Mouse (Mus musculus) lung, postnatal 0 days (tissue): ENCODE data around the gene Cdkn2b.

Experiments
- CTCF ChIP-seq: IDR thresholded peaks from 2 replicates; pipeline ENCODE4 v1.5.1; 2016; ENCODE audit warnings: antibody characterized with exemption, mild to moderate bottlenecking
- EP300 ChIP-seq: IDR thresholded peaks from 2 replicates; pipeline ENCODE4 v1.6.1; 2016; ENCODE audit warnings: antibody characterized with exemption, mild to moderate bottlenecking, control low read depth

DNA sequence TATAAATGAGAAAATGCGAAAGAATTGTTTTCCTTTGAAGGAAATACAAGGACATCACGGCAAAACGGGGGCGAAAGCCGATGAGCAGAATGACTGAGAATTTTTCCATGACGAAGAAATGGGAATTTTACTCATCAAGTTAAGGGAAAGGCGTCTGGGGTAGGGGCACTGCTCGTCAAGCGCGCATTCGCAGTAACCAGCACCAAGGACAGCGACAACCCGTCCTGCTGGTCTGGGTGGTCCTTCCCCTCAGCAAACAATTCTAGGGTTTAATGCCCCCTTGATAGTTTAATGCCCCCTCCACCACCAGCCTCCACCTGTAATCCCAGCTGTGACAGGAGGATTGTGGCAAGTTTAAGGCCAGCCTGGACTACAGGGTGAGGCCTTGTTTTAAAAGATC is 2.6 kb upstream of the Cdkn2b start:
- TF ChIP-seq EP300 (no peak), CTCF (no peak)
